Mouse (Mus musculus): ENCODE results near the gene Fam76b. TPM values are rescaled to one million over a fixed set of nuclear protein-coding genes. Genes with fewer than 3 reads are reported as not detected.
"Not testable (repeated sequence)": the region's sequence is repeated elsewhere in the genome, so short reads cannot be mapped to it uniquely, and the experiment has no call there.

The Fam76b gene
- total RNA-seq (2022), result 1 to 10 TPM; 5.8 to 9.7 (median 7.3) TPM

- peak; percentile 100 for DNase-seq (ENCODE audit: low spot score)
Measured at GRCm38 (mm10) chr9:13827406-13828086, at the start of gene Fam76b. Gene Fam76b, plus strand, starts transcription at chr9:13827716.

GRCm38 (mm10) chr9:13781985-13782384, 45.5 kb upstream of the Fam76b start:
- DNase-seq (ENCODE audit: low spot score), result no peak

- DNase-seq (ENCODE audit: low spot score), result not testable (repeated sequence)
Measured at GRCm38 (mm10) chr9:13790864-13791263, 36.7 kb upstream of the Fam76b start.

- DNase-seq (ENCODE audit: low spot score), result no peak
Measured at GRCm38 (mm10) chr9:13794302-13794701, 33.2 kb upstream of the Fam76b start.

- no peak for DNase-seq (ENCODE audit: low spot score)
Measured at GRCm38 (mm10) chr9:13794756-13795155, 32.8 kb upstream of the Fam76b start.

- DNase-seq (ENCODE audit: low spot score), result no peak
Measured at GRCm38 (mm10) chr9:13804480-13804879, 23.0 kb upstream of the Fam76b start.

GRCm38 (mm10) chr9:13806854-13807253, 20.7 kb upstream of the Fam76b start:
- DNase-seq (ENCODE audit: low spot score), result no peak

- no peak for DNase-seq (ENCODE audit: low spot score)
Measured at GRCm38 (mm10) chr9:13807657-13808056, 19.9 kb upstream of the Fam76b start.

- no peak for DNase-seq (ENCODE audit: low spot score)
Measured at GRCm38 (mm10) chr9:13809937-13810336, 17.6 kb upstream of the Fam76b start.

GRCm38 (mm10) chr9:13818369-13818768, 9.1 kb upstream of the Fam76b start:
- no peak for DNase-seq (ENCODE audit: low spot score)

GRCm38 (mm10) chr9:13820774-13821173, 6.7 kb upstream of the Fam76b start:
- DNase-seq (ENCODE audit: low spot score), result no peak

- DNase-seq (ENCODE audit: low spot score), result no peak
Measured at GRCm38 (mm10) chr9:13825896-13826295, 1.6 kb upstream of the Fam76b start.

GRCm38 (mm10) chr9:13826391-13826805, 1.1 kb upstream of the Fam76b start:
- DNase-seq (ENCODE audit: low spot score), result no peak

- peak; percentile 96 for DNase-seq (ENCODE audit: low spot score)
Measured at GRCm38 (mm10) chr9:13826832-13827405, 597 bp upstream of the Fam76b start, which contains the start of gene Cep57. Gene Cep57, minus strand, starts transcription at chr9:13827107.

GRCm38 (mm10) chr9:13828087-13828441, 548 bp downstream of the Fam76b start:
- no peak for DNase-seq (ENCODE audit: low spot score)

- DNase-seq (ENCODE audit: low spot score), result no peak
Measured at GRCm38 (mm10) chr9:13835256-13835655, 7.7 kb downstream of the Fam76b start.

GRCm38 (mm10) chr9:13836726-13837125, 9.2 kb downstream of the Fam76b start:
- no peak for DNase-seq (ENCODE audit: low spot score)

- no peak for DNase-seq (ENCODE audit: low spot score)
Measured at GRCm38 (mm10) chr9:13847591-13847990, 20.1 kb downstream of the Fam76b start.

- DNase-seq (ENCODE audit: low spot score), result peak; percentile 25
Measured at GRCm38 (mm10) chr9:13848481-13849480, 21.3 kb downstream of the Fam76b start.

GRCm38 (mm10) chr9:13853876-13854275, 26.4 kb downstream of the Fam76b start:
- no peak for DNase-seq (ENCODE audit: low spot score)

- DNase-seq (ENCODE audit: low spot score), result no peak
Measured at GRCm38 (mm10) chr9:13856247-13856646, 28.7 kb downstream of the Fam76b start.

- DNase-seq (ENCODE audit: low spot score), result no peak
Measured at GRCm38 (mm10) chr9:13856777-13857176, 29.3 kb downstream of the Fam76b start.

Data from heart, adult 8-10 months (tissue).